Mouse (Mus musculus) adrenal gland, adult 10 weeks (tissue): Measurements from ENCODE around the gene Herc3. TPM values are rescaled to one million over a fixed set of nuclear protein-coding genes. Genes with fewer than 3 reads are reported as not detected.

Experiments
- polyA plus RNA-seq: library from polyadenylated mRNA; stranded (reverse); fragments of 350-450 nt; fragmentation: Illumina TruSeq; extraction: RNeasy Lipid Tissue Mini Kit (QIAGEN cat#74804); gene quantifications from one replicate; pipeline ENCODE4 v1.2.3, GENCODE M21; 2014; ENCODE audit warnings: low read depth, low replicate concordance

Gene Herc3
- polyA plus RNA-seq = 19.7 TPM

DNA sequence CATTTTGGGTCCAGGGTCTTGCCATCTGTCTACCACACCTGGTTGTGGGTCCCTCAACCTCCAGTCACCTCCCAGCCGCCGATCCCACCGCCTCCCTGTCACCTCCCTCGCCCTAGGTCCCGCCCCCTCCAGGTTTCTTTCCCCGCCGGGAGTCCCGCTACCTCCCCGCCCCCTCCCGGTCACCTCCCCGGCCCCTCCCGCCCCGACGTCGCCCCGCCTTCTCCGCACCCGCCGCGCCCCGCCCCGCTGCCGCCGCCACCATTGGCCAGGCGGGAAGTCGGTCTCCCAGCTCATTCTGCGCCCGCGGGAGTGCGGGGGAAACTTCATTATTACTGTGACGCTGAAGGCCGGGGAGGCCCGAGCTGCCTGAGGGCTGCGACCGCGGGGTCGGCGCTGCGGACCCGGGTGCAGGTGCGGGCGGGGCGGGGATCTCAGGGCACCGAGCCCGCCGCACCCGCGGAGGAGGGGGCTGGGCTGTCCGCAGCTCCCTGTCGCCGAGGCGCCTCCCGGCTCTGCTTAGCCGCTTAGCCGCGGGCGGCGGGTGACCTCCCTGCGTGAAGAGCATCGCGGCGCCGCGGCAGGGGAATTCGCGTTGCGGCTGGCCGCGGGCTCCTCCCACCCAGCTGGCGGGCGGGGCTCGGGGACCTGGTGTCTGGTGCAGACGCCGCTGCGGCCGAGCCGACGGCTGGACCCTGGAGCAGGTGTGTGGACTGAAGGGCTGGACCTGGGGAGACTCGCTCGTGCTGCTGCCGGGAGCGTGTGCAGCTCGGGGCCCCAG, at the start of gene Herc3:
TSS of gene Herc3 (plus strand) at position 234 of the 778 bp plus-strand sequence.

DNA sequence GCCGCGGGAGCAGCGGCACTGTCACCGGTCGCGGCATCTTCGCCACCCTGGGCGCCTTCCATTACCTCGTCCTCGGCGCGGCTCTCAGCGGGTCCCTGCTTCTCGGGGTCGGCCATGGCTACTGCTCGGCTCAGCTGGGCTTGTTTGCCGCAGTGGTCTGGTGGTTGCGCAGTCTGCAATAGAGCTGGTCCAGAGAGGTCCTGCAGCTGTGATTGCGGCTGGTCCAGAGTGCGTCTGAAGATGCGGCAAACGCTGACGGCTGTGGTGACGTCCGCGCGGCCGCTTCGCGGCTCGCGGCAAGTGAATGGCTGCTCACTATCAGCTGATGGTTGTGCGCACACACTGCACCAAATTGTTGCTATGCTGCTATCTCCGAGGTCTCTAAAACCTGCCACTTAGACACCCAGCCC, 75.6 kb downstream of the Herc3 start, which contains the start of gene Nap1l5:
TSS of gene Nap1l5 (minus strand) at position 225 of the 410 bp plus-strand sequence.

Other genes starting within 250 kb of the Herc3 start
- gene Abcg2, start 246.9 kb upstream of the Herc3 start, polyA plus RNA-seq = 70.8 TPM
- 141 TPM for gene Nap1l5, start 75.6 kb downstream of the Herc3 start, polyA plus RNA-seq
- 37.8 TPM for gene Fam13a, start 193.1 kb downstream of the Herc3 start, polyA plus RNA-seq